Mouse (Mus musculus) gastrocnemius, postnatal 36 days (tissue): ENCODE measurements around the gene Phtf1. TPM values are rescaled to one million over a fixed set of nuclear protein-coding genes. Genes with fewer than 3 reads are reported as not detected.

Experiments
- DNase-seq, 2 experiments: peaks; one replicate each; pipeline ENCODE4 v3.0.0; 2022
- intact Hi-C: fragments of 180-260 bp; cut with DNase I; formaldehyde crosslinking; loops from one replicate; pipeline ENCODE4 v1.15.1; 2025
- total RNA-seq, 2 experiments: library from RNA; stranded (reverse); gene quantifications; 2 replicates each; pipeline ENCODE4 v1.2.3; 2021

Gene Phtf1
- total RNA-seq, 2 experiments from 2014 or later = 3.6 to 3.8 TPM

DNA sequence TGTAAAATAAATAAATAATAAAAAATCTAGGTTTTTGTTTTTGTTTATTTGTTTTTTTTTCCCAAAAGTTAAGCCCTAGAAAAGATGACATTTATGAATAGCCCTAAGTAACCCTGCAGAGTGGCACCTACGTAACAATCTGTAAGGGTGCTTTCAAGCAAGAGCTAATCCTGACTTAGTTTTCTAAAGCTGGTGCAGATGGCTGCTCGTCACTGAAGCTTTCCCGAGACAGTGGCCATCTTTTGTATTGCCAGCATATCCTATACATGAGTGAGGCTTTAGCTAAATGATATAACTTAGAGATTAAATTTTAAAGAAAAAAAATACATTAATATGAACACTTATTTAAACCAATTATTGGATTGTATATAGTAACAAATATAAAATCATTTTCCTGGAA lies 50.0 kb downstream of the Phtf1 start:
- DNase-seq = no peak
- intact Hi-C loops = loop anchor here (5.0 kb wide), 1 partner anchor 424 kb away; no protein-coding TSS in a partner anchor

- DNase-seq = no peak
- intact Hi-C loops = loop anchor here (5.0 kb wide), 1 partner anchor 423 kb away; no protein-coding TSS in a partner anchor
These were observed 51.5 kb downstream of the Phtf1 start for GRCm38 (mm10) chr3:104019453-104019852.

DNA sequence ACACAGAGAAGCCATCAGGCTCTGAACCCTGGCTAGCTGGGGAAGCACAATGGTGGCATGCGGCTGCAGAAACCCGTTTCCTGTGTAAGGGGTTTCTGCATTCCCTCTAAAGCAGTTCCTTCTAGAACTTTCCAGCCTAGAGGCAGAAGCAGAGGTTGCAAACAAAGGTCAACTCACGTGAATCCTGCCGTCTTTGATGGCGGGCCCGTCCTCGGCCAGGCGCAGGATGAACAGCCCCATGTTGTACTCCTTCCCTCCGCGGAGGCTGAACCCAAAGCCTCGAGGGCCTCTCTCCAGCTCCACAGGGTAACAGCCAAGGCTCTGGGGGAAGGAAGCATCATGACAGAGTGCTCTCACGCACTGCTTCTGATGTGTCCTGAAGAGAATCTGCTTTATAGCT lies 52.2 kb downstream of the Phtf1 start:
- no peak for DNase-seq
- intact Hi-C loops = no loop called here

- intact Hi-C loops = no loop called here
- no peak for DNase-seq
These were observed 59.0 kb downstream of the Phtf1 start for GRCm38 (mm10) chr3:104026938-104027337.

GRCm38 (mm10) chr3:104032086-104032485 lies 64.2 kb downstream of the Phtf1 start:
- no peak for DNase-seq
- intact Hi-C loops = no loop called here

- DNase-seq = no peak
- intact Hi-C loops = no loop called here
These were observed 64.8 kb downstream of the Phtf1 start for GRCm38 (mm10) chr3:104032747-104033146.

GRCm38 (mm10) chr3:104059001-104059622 lies 91.2 kb downstream of the Phtf1 start:
- no peak for DNase-seq
- intact Hi-C loops = no loop called here

DNA sequence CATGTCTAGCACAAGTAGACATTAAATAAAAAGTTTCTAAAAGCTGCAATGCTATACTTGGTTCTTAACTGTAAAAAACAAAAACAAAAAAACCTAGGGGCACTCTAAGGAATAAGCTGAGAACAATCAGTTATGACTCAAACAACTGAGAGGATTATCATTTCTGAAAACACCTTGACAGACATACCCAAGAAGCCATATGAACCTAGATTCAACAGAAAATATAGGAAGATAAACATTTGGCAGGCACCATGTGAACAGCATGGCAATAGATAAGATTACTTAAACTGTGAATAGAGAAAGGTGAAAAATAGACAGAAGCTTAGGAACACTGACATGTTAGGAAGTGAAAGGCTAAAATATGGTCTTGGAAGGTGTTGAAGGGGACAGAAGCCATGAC lies 101.5 kb downstream of the Phtf1 start:
- intact Hi-C loops = no loop called here
- DNase-seq = no peak

Other genes starting within 250 kb of the Phtf1 start
- gene Olfml3, start 230.1 kb upstream of the Phtf1 start, total RNA-seq = 1 to 10 TPM; 4.4 to 5.8 TPM
- not detected for gene Gm10964, start 228.7 kb upstream of the Phtf1 start, total RNA-seq
- gene Hipk1, start 176.5 kb upstream of the Phtf1 start, total RNA-seq = 10 to 100 TPM; 53.8 to 61.3 TPM
- 1 to 10 TPM; 2.5 to 5.1 TPM for gene Dclre1b, start 158.7 kb upstream of the Phtf1 start, total RNA-seq
- 10 to 100 TPM in 1 of 2 experiments, 1 to 10 TPM in 1; 7.4 to 10.8 TPM for gene Ap4b1, start 158.6 kb upstream of the Phtf1 start, total RNA-seq
- gene Gm43064, start 158.5 kb upstream of the Phtf1 start, total RNA-seq = under 1 TPM in 1 of 2 experiments, not detected in 1; 0.49 TPM
- gene Bcl2l15, start 135.5 kb upstream of the Phtf1 start, total RNA-seq = under 1 TPM in 1 of 2 experiments, not detected in 1; 0.44 TPM
- under 1 TPM; 0.52 to 0.59 TPM for gene Ptpn22, start 108.3 kb upstream of the Phtf1 start, total RNA-seq
- gene Rsbn1, start 54.0 kb upstream of the Phtf1 start, total RNA-seq = 1 to 10 TPM; 5.2 to 6.2 TPM